Mouse (Mus musculus): ENCODE data around the gene B3galt6.

GRCm38 (mm10) chr4:155955491-155955890 is 37.0 kb downstream of the B3galt6 start:
- TF ChIP-seq TAL1 (conservative IDR thresholded peaks at IDR 0.05; ENCODE audit: low read depth, low read length) (no peak), CTCF (IDR thresholded peaks at IDR 0.05; ENCODE audit: low read depth, low read length) (no peak)
